Mouse (Mus musculus) kidney, embryonic 15.5 days (tissue): ENCODE measurements around the gene Amz1. TPM values are rescaled to one million over a fixed set of nuclear protein-coding genes. Genes with fewer than 3 reads are reported as not detected.

Experiments
- ATAC-seq: fragments of 200-750 bp; cut with Nextera tagmentation; replicated peaks from 2 replicates; pipeline ENCODE4 v1.8.0; 2017; ENCODE audit warnings: moderate TSS enrichment; ENCODE audit not compliant: low FRiP score
- H3K27ac ChIP-seq: fragments of 300-500 bp; sonication (generic); 2 replicates; pipeline ENCODE4 v1.5.1; 2015; ENCODE audit warnings: mild to moderate bottlenecking, inconsistent platforms
- H3K27me3 ChIP-seq: fragments of 300-500 bp; sonication (generic); 2 replicates; pipeline ENCODE4 v1.6.1; 2015; ENCODE audit warnings: inconsistent platforms
- H3K36me3 ChIP-seq: fragments of 300-500 bp; sonication (generic); 2 replicates; pipeline ENCODE4 v1.6.1; 2015; ENCODE audit warnings: inconsistent platforms
- H3K4me1 ChIP-seq: fragments of 300-500 bp; sonication (generic); 2 replicates; pipeline ENCODE4 v1.6.1; 2015; ENCODE audit warnings: inconsistent platforms
- H3K4me2 ChIP-seq: fragments of 300-500 bp; sonication (generic); 2 replicates; pipeline ENCODE4 v1.6.1; 2015; ENCODE audit warnings: moderate library complexity, mild to moderate bottlenecking, inconsistent platforms
- H3K4me3 ChIP-seq: fragments of 300-500 bp; sonication (generic); replicated peaks from 2 replicates; pipeline ENCODE4 v1.5.1; 2015; ENCODE audit warnings: mild to moderate bottlenecking, inconsistent platforms
- H3K9ac ChIP-seq: fragments of 300-500 bp; sonication (generic); 2 replicates; pipeline ENCODE4 v1.6.1; 2015; ENCODE audit warnings: mild to moderate bottlenecking, inconsistent platforms
- H3K9me3 ChIP-seq: fragments of 300-500 bp; sonication (generic); replicated peaks from 2 replicates; pipeline ENCODE4 v1.6.1; 2016; ENCODE audit warnings: inconsistent platforms
- WGBS: fragments of 180-500 bp; shearing (Covaris S2); methylation state at CpG from one replicate; pipeline ENCODE4 v1.1.7; 2015; ENCODE audit warnings: mixed read lengths; 5-methylcytosine and 5-hydroxymethylcytosine counted together
- polyA plus RNA-seq: library from polyadenylated mRNA; unstranded; fragments of >200 nt; fragmentation: Nextera tagmentation; extraction: Ambion mirVana; gene quantifications from 2 replicates; pipeline ENCODE4 v1.2.1, GENCODE M21; 2015

Amz1 gene
- polyA plus RNA-seq, 1 experiment from 2014 or later: 2.1 TPM

GRCm38 (mm10) chr5:140752041-140752440 lies 28.1 kb downstream of the Amz1 start:
- WGBS: 91% methylated on average over 15 of the region's 15 CpGs
- Histone ChIP-seq H3K9ac (no peak overlapping the region), H3K36me3 (peaks cover 5% of the 10 kb centered on the region; the same call in 1 of the 2 replicates), H3K4me3 (no peak overlapping the region), H3K27ac (no peak overlapping the region), H3K4me1 (peaks cover 20% of the 10 kb centered on the region), H3K4me2 (no peak overlapping the region), H3K27me3 (no peaks in the 10 kb centered on the region), H3K9me3 (no peaks in the 10 kb centered on the region)
- ATAC-seq: no peak

- Histone ChIP-seq H3K4me3 (no peak overlapping the region), H3K9ac (no peak overlapping the region), H3K9me3 (no peaks in the 10 kb centered on the region), H3K27me3 (no peaks in the 10 kb centered on the region), H3K27ac (0 out of 2 replicates have a peak overlapping the region, but pooled peaks have one; percentile 4), H3K4me2 (no peak overlapping the region), H3K4me1 (peaks cover 20% of the 10 kb centered on the region), H3K36me3 (peaks cover 11% of the 10 kb centered on the region)
- ATAC-seq: no peak
- 97% methylated on average over 3 of the region's 3 CpGs for WGBS
Measured at GRCm38 (mm10) chr5:140752639-140753038, 28.7 kb downstream of the Amz1 start.

GRCm38 (mm10) chr5:140753223-140753622 lies 29.3 kb downstream of the Amz1 start:
- ATAC-seq: no peak
- peaks cover 17% of the 10 kb centered on the region for H3K36me3 ChIP-seq
- no peak overlapping the region for H3K4me3 ChIP-seq
- no peaks in the 10 kb centered on the region for H3K27me3 ChIP-seq
- H3K27ac ChIP-seq: no peak overlapping the region
- H3K9ac ChIP-seq: no peak overlapping the region
- no peak overlapping the region for H3K4me2 ChIP-seq
- 74% methylated on average over 5 of the region's 5 CpGs for WGBS
- H3K4me1 ChIP-seq: peaks cover 20% of the 10 kb centered on the region
- H3K9me3 ChIP-seq: no peaks in the 10 kb centered on the region

DNA sequence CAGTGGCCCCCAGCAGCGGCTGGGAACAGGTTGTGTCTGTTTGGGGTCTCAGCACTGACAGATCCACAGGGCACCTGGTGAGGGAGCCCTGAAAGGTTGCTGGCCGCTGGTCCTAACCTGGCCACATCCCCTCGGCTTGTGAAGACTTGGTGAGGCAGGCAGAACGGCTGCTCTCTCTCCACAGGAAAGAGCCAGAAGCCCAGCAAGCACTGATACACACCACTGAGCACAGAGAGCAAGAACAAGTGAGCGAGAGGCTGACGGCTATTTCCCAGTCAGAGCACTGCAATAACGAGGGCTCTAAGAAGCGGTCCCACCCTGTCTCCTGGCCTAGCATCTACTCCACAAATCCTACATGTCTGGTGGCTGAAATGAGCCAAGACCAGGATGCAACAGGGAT lies 34.9 kb downstream of the Amz1 start:
- H3K9me3 ChIP-seq: no peaks in the 10 kb centered on the region
- WGBS: 52% methylated on average over 8 of the region's 8 CpGs
- peaks cover 32% of the 10 kb centered on the region for H3K4me1 ChIP-seq
- peaks cover 64% of the 10 kb centered on the region for H3K36me3 ChIP-seq
- H3K27ac ChIP-seq: peak overlapping the region; percentile 39
- H3K4me3 ChIP-seq: no peak overlapping the region
- H3K4me2 ChIP-seq: no peak overlapping the region
- H3K27me3 ChIP-seq: no peaks in the 10 kb centered on the region
- no peak overlapping the region for H3K9ac ChIP-seq
- ATAC-seq: peak; percentile 61; the same call in 1 of the 2 replicates

DNA sequence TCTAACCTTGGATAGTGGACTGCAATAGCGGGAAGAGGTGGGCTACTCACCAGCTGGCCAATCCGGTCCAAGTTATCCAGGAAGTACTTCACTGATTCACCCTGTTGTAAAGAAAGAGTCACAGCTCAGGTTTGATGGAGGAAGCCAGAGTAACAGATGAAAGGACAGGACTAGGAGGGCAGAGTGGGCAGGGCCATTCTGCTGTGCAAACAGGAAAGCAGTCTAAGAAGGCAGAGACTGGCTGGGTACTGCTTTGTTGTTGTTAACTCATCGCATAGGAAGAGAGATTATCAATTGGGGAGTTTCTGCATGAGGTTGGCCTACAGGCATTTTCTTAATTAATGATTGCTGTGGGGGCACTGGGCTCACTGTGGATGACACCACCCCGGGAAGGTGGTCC lies 38.6 kb downstream of the Amz1 start:
- no peaks in the 10 kb centered on the region for H3K27me3 ChIP-seq
- ATAC-seq: no peak
- peaks cover 58% of the 10 kb centered on the region for H3K36me3 ChIP-seq
- H3K9me3 ChIP-seq: no peaks in the 10 kb centered on the region
- H3K27ac ChIP-seq: no peak overlapping the region
- H3K4me3 ChIP-seq: no peak overlapping the region
- no peak overlapping the region for H3K9ac ChIP-seq
- H3K4me2 ChIP-seq: no peak overlapping the region
- H3K4me1 ChIP-seq: peaks cover 42% of the 10 kb centered on the region
- 88% methylated on average over 4 of the region's 4 CpGs for WGBS

- Histone ChIP-seq H3K4me1 (peaks cover 51% of the 10 kb centered on the region), H3K27ac (peak overlapping the region; percentile 78), H3K9me3 (no peaks in the 10 kb centered on the region), H3K4me3 (no peak overlapping the region), H3K9ac (no peak overlapping the region), H3K4me2 (no peak overlapping the region), H3K27me3 (no peaks in the 10 kb centered on the region), H3K36me3 (peaks cover 35% of the 10 kb centered on the region)
- 67% methylated on average over 6 of the region's 6 CpGs for WGBS
- no peak; the same call in 1 of the 2 replicates for ATAC-seq
Measured at GRCm38 (mm10) chr5:140764921-140765613, 41.1 kb downstream of the Amz1 start.

DNA sequence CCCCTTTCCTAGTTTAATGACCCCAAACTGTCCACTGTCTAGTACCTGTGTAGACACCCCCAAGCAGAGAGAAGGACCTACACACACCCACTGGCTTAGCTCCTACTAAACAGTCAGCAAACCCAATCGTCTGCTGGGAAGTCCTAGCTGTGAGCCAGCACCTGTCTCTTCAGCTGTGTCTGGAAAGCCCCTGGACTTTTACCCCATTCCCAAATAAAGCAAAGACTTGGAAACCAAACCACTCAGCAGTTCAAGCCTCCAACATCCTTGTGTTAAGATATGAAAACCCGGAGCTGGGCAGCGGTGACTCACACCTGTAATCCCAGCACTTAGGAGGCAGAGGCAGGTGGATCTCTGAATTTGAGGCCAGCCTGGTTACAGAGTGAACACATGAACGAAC lies 42.6 kb downstream of the Amz1 start:
- peaks cover 65% of the 10 kb centered on the region for H3K4me1 ChIP-seq
- H3K9ac ChIP-seq: no peak overlapping the region
- no peaks in the 10 kb centered on the region for H3K27me3 ChIP-seq
- H3K4me3 ChIP-seq: no peak overlapping the region
- no peak for ATAC-seq
- H3K27ac ChIP-seq: peak overlapping the region; percentile 97; the same call in 1 of the 2 replicates
- 88% methylated on average over 4 of the region's 4 CpGs for WGBS
- H3K9me3 ChIP-seq: no peaks in the 10 kb centered on the region
- H3K4me2 ChIP-seq: no peak overlapping the region
- peaks cover 20% of the 10 kb centered on the region for H3K36me3 ChIP-seq

- Histone ChIP-seq H3K9me3 (no peaks in the 10 kb centered on the region), H3K9ac (peak overlapping the region; percentile 28; the same call in 1 of the 2 replicates), H3K27me3 (no peaks in the 10 kb centered on the region), H3K36me3 (peaks cover 9% of the 10 kb centered on the region; the same call in 1 of the 2 replicates), H3K4me3 (no peak overlapping the region), H3K4me2 (peak overlapping the region; percentile 34), H3K4me1 (peaks cover 75% of the 10 kb centered on the region), H3K27ac (peak overlapping the region; percentile 97)
- peak; percentile 79 for ATAC-seq
- 3% methylated on average over 9 of the region's 9 CpGs for WGBS
Measured at GRCm38 (mm10) chr5:140767704-140768141, 43.8 kb downstream of the Amz1 start.

DNA sequence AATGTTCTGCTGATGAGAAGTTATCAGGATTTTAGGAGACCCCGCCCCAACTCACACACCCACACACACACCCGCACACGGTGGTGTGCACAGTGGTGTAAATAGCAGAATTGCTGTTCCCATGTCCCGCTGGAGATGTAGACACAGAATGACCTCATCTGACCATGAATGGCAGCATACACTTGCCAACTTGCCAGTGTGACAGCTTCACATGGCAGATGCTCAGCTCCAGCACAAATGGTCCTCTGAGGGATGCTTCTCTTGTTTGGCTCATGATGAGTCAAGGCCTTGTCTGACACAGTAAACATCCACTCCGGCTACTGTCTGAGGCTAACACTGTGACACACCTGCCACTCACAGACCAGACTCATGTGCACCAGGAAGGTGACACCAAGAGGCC lies 44.4 kb downstream of the Amz1 start:
- 51% methylated on average over 5 of the region's 5 CpGs for WGBS
- H3K4me2 ChIP-seq: peak overlapping the region; percentile 34

DNA sequence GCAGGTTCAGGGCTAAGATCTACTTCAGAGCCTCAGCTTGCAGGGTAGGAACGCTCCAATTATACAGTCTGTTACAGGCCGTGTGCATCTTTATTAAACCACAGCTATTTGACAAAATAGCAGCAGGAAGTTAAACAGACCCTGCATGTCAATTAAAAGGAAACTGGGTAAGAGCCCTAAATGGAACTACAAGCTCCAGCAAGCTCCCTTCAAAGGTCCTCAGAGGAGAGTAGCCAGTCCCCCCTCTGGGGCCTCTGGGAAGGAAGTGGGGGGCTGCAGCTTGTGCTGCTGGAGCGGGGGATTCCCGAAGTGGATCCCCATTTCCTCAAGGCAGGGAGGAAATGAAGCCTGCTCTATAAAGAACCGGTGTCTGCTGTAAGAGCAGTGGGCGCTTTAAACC lies 47.7 kb downstream of the Amz1 start:
- Histone ChIP-seq H3K4me2 (no peak overlapping the region), H3K27me3 (no peaks in the 10 kb centered on the region), H3K27ac (peak overlapping the region; percentile 87), H3K4me3 (no peak overlapping the region), H3K9ac (no peak overlapping the region), H3K36me3 (peaks cover 16% of the 10 kb centered on the region), H3K4me1 (peaks cover 70% of the 10 kb centered on the region), H3K9me3 (no peaks in the 10 kb centered on the region)
- no peak for ATAC-seq
- 27% methylated on average over 6 of the region's 6 CpGs for WGBS

More for the DNA sequence above, 44.4 kb downstream of the Amz1 start:
- no peak for ATAC-seq
- Histone ChIP-seq H3K9ac (0 out of 2 replicates have a peak overlapping the region, but pooled peaks have one; percentile 9), H3K4me3 (no peak overlapping the region), H3K36me3 (0 out of 2 replicates have a peak, but pooled peaks cover 5% of the 10 kb centered on the region), H3K27ac (peak overlapping the region; percentile 97), H3K4me1 (peaks cover 78% of the 10 kb centered on the region), H3K9me3 (no peaks in the 10 kb centered on the region), H3K27me3 (no peaks in the 10 kb centered on the region)

DNA sequence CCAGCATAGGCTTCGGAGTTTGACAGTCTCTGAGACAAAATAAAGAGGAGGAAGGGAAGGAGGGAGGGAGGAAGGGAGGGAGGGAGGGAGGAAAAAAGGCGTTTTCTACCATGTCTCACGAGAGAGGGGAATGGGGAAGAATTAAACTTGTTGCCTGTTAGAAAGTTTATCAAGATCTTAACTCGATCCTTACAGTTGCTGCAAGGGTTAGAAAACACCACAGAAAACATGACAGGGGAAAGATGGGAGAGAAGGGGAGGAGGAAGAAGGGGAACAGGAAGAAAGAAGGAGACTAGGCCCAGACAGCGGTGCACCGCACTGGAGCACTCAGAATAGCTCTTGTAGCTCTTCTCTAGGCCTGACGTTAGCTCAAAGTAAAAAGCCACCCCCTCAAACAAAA lies 48.2 kb downstream of the Amz1 start:
- H3K27ac ChIP-seq: peak overlapping the region; percentile 87
- peaks cover 19% of the 10 kb centered on the region for H3K36me3 ChIP-seq
- H3K27me3 ChIP-seq: no peaks in the 10 kb centered on the region
- H3K9ac ChIP-seq: no peak overlapping the region
- no peaks in the 10 kb centered on the region for H3K9me3 ChIP-seq
- WGBS: 55% methylated on average over 7 of the region's 7 CpGs
- H3K4me2 ChIP-seq: no peak overlapping the region
- H3K4me1 ChIP-seq: peaks cover 64% of the 10 kb centered on the region
- no peak for ATAC-seq
- no peak overlapping the region for H3K4me3 ChIP-seq

DNA sequence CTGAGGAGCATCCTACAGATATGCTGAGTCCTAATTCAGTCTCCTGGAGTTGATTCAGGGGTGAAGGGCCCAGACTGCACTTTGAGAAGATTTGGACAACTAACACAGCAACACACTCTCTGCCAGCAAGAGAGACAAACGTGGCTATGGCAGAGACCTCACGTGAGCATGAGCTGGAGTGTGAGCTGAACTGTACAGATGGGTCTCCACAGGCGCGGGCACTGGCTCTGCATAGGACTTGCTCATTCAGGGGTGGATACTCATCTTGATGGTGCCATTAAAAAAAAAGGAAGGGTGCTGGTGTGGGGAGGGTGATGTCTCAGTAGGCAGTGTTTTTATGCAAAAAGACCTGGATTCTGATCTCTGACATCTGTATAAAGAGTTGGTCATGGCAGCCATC lies 51.2 kb downstream of the Amz1 start:
- ATAC-seq: no peak
- Histone ChIP-seq H3K9ac (no peak overlapping the region), H3K27ac (no peak overlapping the region), H3K4me1 (peaks cover 41% of the 10 kb centered on the region), H3K9me3 (no peaks in the 10 kb centered on the region), H3K4me2 (no peak overlapping the region), H3K4me3 (no peak overlapping the region), H3K27me3 (no peaks in the 10 kb centered on the region), H3K36me3 (peaks cover 45% of the 10 kb centered on the region)
- WGBS: 90% methylated on average over 4 of the region's 4 CpGs
